Mouse (Mus musculus): ENCODE results near the gene Zfp846. TPM values are rescaled to one million over a fixed set of nuclear protein-coding genes. Genes with fewer than 3 reads are reported as not detected.
"Not testable (repeated sequence)": the region's sequence is repeated elsewhere in the genome, so short reads cannot be mapped to it uniquely, and the experiment has no call there.

Gene Zfp846
- polyA plus RNA-seq, 1 experiment, result 1.9 TPM

DNA sequence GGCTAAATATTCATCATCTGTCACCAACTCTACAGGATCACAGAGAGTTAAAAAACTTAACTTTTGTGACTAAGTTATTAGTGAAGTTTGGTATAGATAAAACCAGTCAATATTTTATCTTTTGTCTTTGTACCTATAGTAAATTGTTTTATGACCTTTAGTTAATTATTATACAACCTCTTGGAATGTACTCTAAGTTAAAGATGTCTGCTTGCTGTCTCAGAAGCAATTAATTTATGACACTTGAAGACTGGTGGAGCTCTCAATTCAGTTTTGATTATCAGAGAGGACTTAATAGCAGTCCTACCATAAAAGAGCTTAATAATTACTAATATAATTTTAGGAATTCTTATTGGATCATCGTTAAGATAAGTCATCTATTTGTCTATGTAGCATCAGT lies 28.4 kb upstream of the Zfp846 start:
- H3K4me1 ChIP-seq (ENCODE audit: control insufficient read depth, insufficient read depth, low read length), result no peaks in the 10 kb centered on the region
- H3K27ac ChIP-seq (ENCODE audit: insufficient read depth, low read depth, low read length), result no peak overlapping the region
- 80% methylated on average over 1 of the region's 1 CpGs for WGBS
- TF ChIP-seq CTCF (conservative IDR thresholded peaks at IDR 0.05; ENCODE audit: insufficient read depth, insufficient read length, low read depth, low read length) (no peak), POLR2A (IDR thresholded peaks at IDR 0.05; ENCODE audit: low read depth, low read length) (no peak)
- no peak overlapping the region for H3K4me3 ChIP-seq (ENCODE audit: insufficient read depth, low read depth, low read length)
- no peaks in the 10 kb centered on the region; the same call in 1 of the 2 replicates for H3K27me3 ChIP-seq (replicated peaks; ENCODE audit: control insufficient read depth, insufficient read depth, low read length)
- DNase-seq, result no peak
- H3K36me3 ChIP-seq (ENCODE audit: control insufficient read depth, insufficient read depth, low read length), result no peaks in the 10 kb centered on the region

GRCm38 (mm10) chr9:20562177-20562576 lies 18.9 kb upstream of the Zfp846 start:
- Histone ChIP-seq H3K27me3 (replicated peaks; ENCODE audit: control insufficient read depth, insufficient read depth, low read length) (no peaks in the 10 kb centered on the region; the same call in 1 of the 2 replicates), H3K36me3 (ENCODE audit: control insufficient read depth, insufficient read depth, low read length) (no peaks in the 10 kb centered on the region), H3K4me3 (ENCODE audit: insufficient read depth, low read depth, low read length) (no peak overlapping the region), H3K4me1 (ENCODE audit: control insufficient read depth, insufficient read depth, low read length) (no peaks in the 10 kb centered on the region), H3K27ac (ENCODE audit: insufficient read depth, low read depth, low read length) (no peak overlapping the region)
- DNase-seq, result no peak
- WGBS, result 87% methylated on average over 5 of the region's 5 CpGs
- TF ChIP-seq POLR2A (IDR thresholded peaks at IDR 0.05; ENCODE audit: low read depth, low read length) (no peak), CTCF (conservative IDR thresholded peaks at IDR 0.05; ENCODE audit: insufficient read depth, insufficient read length, low read depth, low read length) (no peak)

DNA sequence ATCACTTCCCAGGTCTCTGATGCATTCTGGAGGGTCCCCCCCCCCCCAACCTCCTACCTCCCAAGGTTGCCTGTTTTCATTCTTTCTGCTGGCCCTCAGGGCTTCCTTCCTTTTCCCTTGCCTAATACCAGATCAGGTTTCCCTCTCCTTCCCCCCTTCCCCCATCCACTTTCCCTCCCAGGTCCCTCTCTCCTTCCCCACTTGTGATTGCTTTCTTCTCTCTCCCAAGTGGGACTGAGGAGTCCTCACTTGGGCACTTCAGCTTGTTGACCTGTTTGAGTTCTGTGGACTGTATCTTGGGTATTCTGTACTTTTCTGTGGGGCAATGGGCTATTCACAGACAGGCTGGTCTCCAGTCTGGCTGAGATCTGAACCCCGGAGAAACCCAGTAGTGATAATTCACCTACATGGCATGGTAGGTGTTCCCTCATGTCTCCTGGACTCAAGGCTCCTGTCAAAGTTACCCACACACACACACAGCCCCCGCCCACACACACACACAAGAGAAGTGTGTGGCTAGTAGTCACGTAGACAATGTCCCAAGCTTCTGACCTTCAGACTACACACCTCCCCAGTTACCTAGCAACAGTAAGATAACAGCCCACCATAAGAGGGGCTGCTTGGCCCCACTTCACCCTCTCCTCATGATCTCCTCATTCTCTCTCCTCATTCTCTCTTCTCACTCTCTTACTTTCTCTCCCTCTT lies 15.6 kb upstream of the Zfp846 start:
- 73% methylated on average over 3 of the region's 3 CpGs for WGBS
- not testable (repeated sequence) for H3K27ac ChIP-seq (ENCODE audit: insufficient read depth, low read depth, low read length); H3K36me3 ChIP-seq (ENCODE audit: control insufficient read depth, insufficient read depth, low read length); H3K4me3 ChIP-seq (ENCODE audit: insufficient read depth, low read depth, low read length); H3K4me1 ChIP-seq (ENCODE audit: control insufficient read depth, insufficient read depth, low read length); H3K27me3 ChIP-seq (replicated peaks; ENCODE audit: control insufficient read depth, insufficient read depth, low read length); DNase-seq

DNA sequence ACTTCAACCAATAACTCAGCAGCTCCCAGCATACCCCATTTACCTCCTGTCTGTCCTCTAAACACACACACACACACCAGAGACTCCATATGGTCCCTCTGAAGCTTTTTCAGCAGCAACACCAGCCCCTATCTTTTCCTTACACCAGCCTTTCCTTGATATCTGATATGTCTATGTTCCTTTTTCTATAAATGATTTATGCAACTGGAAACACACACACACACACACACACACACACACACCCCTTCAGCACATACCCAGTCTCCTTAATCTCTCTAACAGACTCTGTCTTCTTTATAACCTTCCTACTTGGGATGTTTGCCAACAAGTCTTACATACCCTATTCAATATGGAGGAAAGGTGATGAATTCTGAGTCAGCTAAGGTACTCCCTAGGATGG lies 10.0 kb upstream of the Zfp846 start:
- Histone ChIP-seq H3K27me3 (replicated peaks; ENCODE audit: control insufficient read depth, insufficient read depth, low read length) (no peaks in the 10 kb centered on the region), H3K4me1 (ENCODE audit: control insufficient read depth, insufficient read depth, low read length) (no peaks in the 10 kb centered on the region), H3K36me3 (ENCODE audit: control insufficient read depth, insufficient read depth, low read length) (no peaks in the 10 kb centered on the region), H3K27ac (ENCODE audit: insufficient read depth, low read depth, low read length) (no peak overlapping the region), H3K4me3 (ENCODE audit: insufficient read depth, low read depth, low read length) (no peak overlapping the region)
- TF ChIP-seq CTCF (conservative IDR thresholded peaks at IDR 0.05; ENCODE audit: insufficient read depth, insufficient read length, low read depth, low read length) (no peak), POLR2A (IDR thresholded peaks at IDR 0.05; ENCODE audit: low read depth, low read length) (no peak)
- no peak for DNase-seq

DNA sequence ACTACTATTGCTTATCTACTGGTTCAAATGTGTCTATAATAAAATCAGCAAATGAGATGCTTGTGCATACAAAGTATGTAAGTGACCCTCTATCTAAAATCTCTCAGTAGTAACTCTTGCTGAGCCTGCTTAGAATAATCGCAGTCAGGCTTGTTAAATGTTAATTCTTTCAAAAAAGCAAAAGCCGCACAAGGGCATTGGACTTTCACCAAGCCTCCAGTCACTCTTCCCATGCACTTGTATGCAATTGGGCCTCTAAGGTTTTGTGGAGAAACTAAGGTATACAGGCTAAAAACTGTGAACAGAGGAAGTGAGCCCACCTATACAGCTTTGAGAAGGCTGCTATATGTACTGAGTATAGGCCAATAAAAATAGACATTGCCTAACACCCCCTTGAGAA lies 4.5 kb upstream of the Zfp846 start:
- Histone ChIP-seq H3K36me3 (ENCODE audit: control insufficient read depth, insufficient read depth, low read length) (no peaks in the 10 kb centered on the region), H3K4me3 (ENCODE audit: insufficient read depth, low read depth, low read length) (no peak overlapping the region), H3K27ac (ENCODE audit: insufficient read depth, low read depth, low read length) (no peak overlapping the region), H3K4me1 (ENCODE audit: control insufficient read depth, insufficient read depth, low read length) (no peaks in the 10 kb centered on the region), H3K27me3 (replicated peaks; ENCODE audit: control insufficient read depth, insufficient read depth, low read length) (no peaks in the 10 kb centered on the region)
- peak; percentile 66 for DNase-seq
- 62% methylated on average over 2 of the region's 2 CpGs for WGBS
- TF ChIP-seq CTCF (conservative IDR thresholded peaks at IDR 0.05; ENCODE audit: insufficient read depth, insufficient read length, low read depth, low read length), result no peak
- no peak for TF ChIP-seq POLR2A (IDR thresholded peaks at IDR 0.05; ENCODE audit: low read depth, low read length)

DNA sequence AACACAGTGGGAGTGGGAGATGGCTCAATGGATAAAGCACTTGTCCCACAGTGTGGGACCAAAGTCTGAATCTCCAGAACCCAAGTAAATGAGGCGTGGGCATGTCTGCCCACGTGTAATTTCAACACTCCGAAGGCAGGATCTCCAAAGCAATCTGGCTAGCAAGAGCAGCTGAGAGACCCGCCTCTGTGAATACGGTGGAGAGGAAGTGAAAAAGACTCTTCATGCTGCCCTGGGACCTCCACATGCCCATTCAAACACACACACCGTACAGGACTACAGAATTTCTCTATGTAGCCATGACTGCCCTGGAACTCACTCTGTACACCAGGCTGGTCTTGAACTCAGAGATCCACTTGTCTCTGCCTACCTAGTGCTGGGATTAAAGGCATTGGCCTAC lies 20.2 kb downstream of the Zfp846 start:
- DNase-seq, result no peak
- Histone ChIP-seq H3K27ac (ENCODE audit: insufficient read depth, low read depth, low read length) (no peak overlapping the region), H3K4me3 (ENCODE audit: insufficient read depth, low read depth, low read length) (no peak overlapping the region), H3K27me3 (replicated peaks; ENCODE audit: control insufficient read depth, insufficient read depth, low read length) (no peaks in the 10 kb centered on the region), H3K36me3 (ENCODE audit: control insufficient read depth, insufficient read depth, low read length) (no peaks in the 10 kb centered on the region), H3K4me1 (ENCODE audit: control insufficient read depth, insufficient read depth, low read length) (no peaks in the 10 kb centered on the region)
- 82% methylated on average over 6 of the region's 6 CpGs for WGBS
- no peak for TF ChIP-seq POLR2A (IDR thresholded peaks at IDR 0.05; ENCODE audit: low read depth, low read length)
- TF ChIP-seq CTCF (conservative IDR thresholded peaks at IDR 0.05; ENCODE audit: insufficient read depth, insufficient read length, low read depth, low read length), result no peak

- H3K27ac ChIP-seq (ENCODE audit: insufficient read depth, low read depth, low read length), result no peak overlapping the region
- H3K4me3 ChIP-seq (ENCODE audit: insufficient read depth, low read depth, low read length), result no peak overlapping the region
- 0 out of 2 replicates have a peak, but pooled peaks cover 2% of the 10 kb centered on the region for H3K4me1 ChIP-seq (ENCODE audit: control insufficient read depth, insufficient read depth, low read length)
- 98% methylated on average over 1 of the region's 1 CpGs for WGBS
- no peaks in the 10 kb centered on the region for H3K36me3 ChIP-seq (ENCODE audit: control insufficient read depth, insufficient read depth, low read length)
- TF ChIP-seq CTCF (conservative IDR thresholded peaks at IDR 0.05; ENCODE audit: insufficient read depth, insufficient read length, low read depth, low read length) (no peak), POLR2A (IDR thresholded peaks at IDR 0.05; ENCODE audit: low read depth, low read length) (no peak)
- no peaks in the 10 kb centered on the region for H3K27me3 ChIP-seq (replicated peaks; ENCODE audit: control insufficient read depth, insufficient read depth, low read length)
- DNase-seq, result no peak
Observed at GRCm38 (mm10) chr9:20606269-20606668, 25.2 kb downstream of the Zfp846 start.

All from kidney, adult 2 months (tissue).